Comparison of ENCODE assay signal across 10 mouse cellular contexts in the genomic region with DNA sequence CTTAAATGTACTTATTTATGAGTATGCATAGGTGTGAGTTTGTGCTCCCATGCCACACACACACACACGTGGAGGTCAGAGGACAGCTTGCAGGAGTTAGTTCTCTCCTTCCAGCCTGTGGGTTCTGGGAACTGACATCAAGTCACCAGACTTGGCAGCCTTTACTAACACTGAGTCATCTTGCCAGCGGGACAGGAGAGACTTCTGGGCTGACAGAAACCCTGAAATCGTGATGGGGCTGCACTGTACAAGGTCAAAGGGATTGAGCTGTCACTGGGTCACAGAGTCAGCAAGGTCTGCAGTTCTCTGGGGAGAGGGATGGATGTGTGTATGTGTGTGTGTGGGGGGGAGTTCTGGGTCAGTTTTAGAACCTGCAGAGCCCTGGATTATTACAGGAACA. TPM values are rescaled to one million over a fixed set of nuclear protein-coding genes. Genes with fewer than 3 reads are reported as not detected.
DNase-seq lines count a peak whose midpoint lies in the region; ATAC-seq lines count a peak whose summit lies in the region.
"Had no signal": no experiment of that assay in that cellular context is flagged by ENCODE, and none has a peak within 500 bp of the region (broad histone marks: within the 10 kb centered on the region; RNA-seq: fewer than 3 reads in every experiment).

No protein-coding gene starts in this region.

- H3K4me3 ChIP-seq in heart, embryonic 16.5 days (ENCODE audit: low read length), result no peak overlapping the region
- H3K4me3 ChIP-seq: kidney, embryonic 15.5 days; lung, embryonic 15.5 days had no signal

- H3K4me2 ChIP-seq in heart, embryonic 16.5 days (ENCODE audit: low read depth, low read length), result no peak overlapping the region
- H3K4me2 ChIP-seq: kidney, embryonic 15.5 days; lung, embryonic 15.5 days had no signal

- peak; percentile 40 to 41 for DNase-seq in kidney, postnatal 36 days
- DNase-seq in kidney, postnatal 4 days, result no peak
- peak; percentile 41 to 61 for DNase-seq in adrenal gland, adult 18-20 months (ENCODE audit: low spot score in 2 of 2)
- DNase-seq in cerebellum, adult 18-20 months, result peak; percentile 70 to 84
- no peak for DNase-seq in right cerebral cortex, postnatal 25 days
- no peak for DNase-seq in ovary, postnatal 10 days (ENCODE audit: low spot score)
- DNase-seq: right cerebral cortex, postnatal 4 days had no signal

- H3K9me3 ChIP-seq in heart, embryonic 16.5 days (replicated peaks; ENCODE audit: control insufficient read depth, low read length), result peaks cover 4% of the 10 kb centered on the region; the same call in 1 of the 2 replicates
- H3K9me3 ChIP-seq: kidney, embryonic 15.5 days; lung, embryonic 15.5 days had no signal

- H3K27ac ChIP-seq in heart, embryonic 16.5 days (ENCODE audit: low read length), result peak overlapping the region; percentile 61
- H3K27ac ChIP-seq: kidney, embryonic 15.5 days; lung, embryonic 15.5 days had no signal

- WGBS in heart, embryonic 16.5 days, result 31% methylated on average over 3 of the region's 3 CpGs

- ATAC-seq in heart, embryonic 16.5 days (replicated peaks; ENCODE audit: extremely low read depth, insufficient read depth, low FRiP score), result peak; percentile 67

- no peaks in the 10 kb centered on the region for H3K27me3 ChIP-seq in heart, embryonic 16.5 days (ENCODE audit: control insufficient read depth, insufficient read depth, low read length)
- H3K27me3 ChIP-seq: kidney, embryonic 15.5 days; lung, embryonic 15.5 days had no signal

- peaks cover 7% of the 10 kb centered on the region; the same call in 1 of the 2 replicates for H3K4me1 ChIP-seq in heart, embryonic 16.5 days (ENCODE audit: control insufficient read depth, insufficient read depth, low read length)

- H3K36me3 ChIP-seq in heart, embryonic 16.5 days (ENCODE audit: control insufficient read depth, insufficient read depth), result peaks cover 11% of the 10 kb centered on the region
- H3K36me3 ChIP-seq: lung, embryonic 15.5 days had no signal

- no peak overlapping the region for H3K9ac ChIP-seq in heart, embryonic 16.5 days (ENCODE audit: low read length)
- H3K9ac ChIP-seq: kidney, embryonic 15.5 days; lung, embryonic 15.5 days had no signal

RNA-seq across cellular contexts. Expression of gene Tspan18, which starts 36.6 kb away (rescaled TPM):
- 10 to 100 TPM; 43.8 to 79.6 TPM for total RNA-seq in adrenal gland, adult 18-20 months (2021)
- 28.5 and 33.9 TPM in 2 replicates for polyA plus RNA-seq in heart, embryonic 16.5 days (2015; fragmentation: Nextera tagmentation; extraction: Ambion mirVana)

Comparison
In these comparisons a context has a peak if more than half of its experiments do, and no peak if none do; other contexts are left out.
1. DNase-seq: peak in kidney, postnatal 36 days (2 of 2), adrenal gland, adult 18-20 months (2 of 2) and cerebellum, adult 18-20 months (2 of 2); none in kidney, postnatal 4 days (0 of 2), right cerebral cortex, postnatal 25 days (single experiment) and ovary, postnatal 10 days (single experiment).